In the genomic region with DNA sequence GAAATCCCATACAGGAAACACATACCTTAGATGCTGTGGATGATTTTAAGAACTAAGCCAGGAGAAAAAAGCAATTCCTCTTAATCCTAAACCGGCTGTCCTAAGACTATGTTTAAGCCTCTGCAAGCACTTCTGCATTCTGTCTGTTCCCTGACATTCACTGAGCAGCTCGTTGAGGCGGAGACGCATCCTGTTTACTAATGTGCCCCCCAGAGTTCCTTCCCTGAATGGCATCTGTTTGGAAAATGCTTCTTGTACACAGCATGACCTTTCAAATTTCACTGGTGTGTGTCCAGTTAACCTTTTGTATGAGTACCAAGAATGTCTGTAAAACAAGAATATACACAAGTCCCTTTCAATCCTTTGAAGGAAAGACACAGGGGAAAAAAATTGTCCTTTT, we compare ENCODE assay signal across 10 mouse cellular contexts.
A peak's percentile ranks its signal among the peaks of the same experiment; 100 is the strongest.
DNase-seq lines count a peak whose midpoint lies in the region; TF ChIP-seq lines count a peak whose summit lies in the region.
"Had no signal": no experiment of that assay in that cellular context is flagged by ENCODE, and none has a peak within 500 bp of the region (broad histone marks: within the 10 kb centered on the region; RNA-seq: fewer than 3 reads in every experiment).

No protein-coding gene starts in this region.

- H3K4me1 ChIP-seq in lung, adult 2 months (ENCODE audit: control insufficient read depth, insufficient read depth, low read length) = peaks cover 3% of the 10 kb centered on the region; the same call in 1 of the 2 replicates

- TF ChIP-seq CTCF in lung, adult 2 months (IDR thresholded peaks at IDR 0.05; ENCODE audit: insufficient read depth, low read length) = peak; percentile 17; the same call in 1 of the 2 replicates

- H3K4me3 ChIP-seq in lung, adult 2 months (replicated peaks; ENCODE audit: extremely low read depth, low read depth, low read length) = no peak overlapping the region

- DNase-seq in heart, adult 11 months = peak; percentile 92
- DNase-seq in heart, adult 9 months (ENCODE audit: low spot score in 2 of 2) = no peak
- DNase-seq in lung, adult 2 months = no peak
- DNase-seq in lung, postnatal 25 days (ENCODE audit: low spot score) = no peak
- DNase-seq in embryo, embryonic 10.5 days (ENCODE audit: low spot score) = peak; percentile 35
- DNase-seq in retina, postnatal 1 day = peak; percentile 51
- no peak for DNase-seq in ovary, adult 18-20 months (ENCODE audit: low spot score)
- DNase-seq: adrenal gland, postnatal 10 days; heart, postnatal 4 days; thymus, adult 18-20 months had no signal

- TF ChIP-seq POLR2A in lung, adult 2 months (IDR thresholded peaks at IDR 0.05; ENCODE audit: borderline replicate concordance, extremely low read depth, low read depth, low read length) = no peak

- 22% methylated on average over 4 of the region's 4 CpGs for WGBS in lung, adult 2 months

Comparison
In these comparisons a context has a peak if more than half of its experiments do, and no peak if none do; other contexts are left out.
1. DNase-seq: peak in heart, adult 11 months (single experiment), embryo, embryonic 10.5 days (single experiment) and retina, postnatal 1 day (single experiment); none in heart, adult 9 months (0 of 2), lung, adult 2 months (single experiment), lung, postnatal 25 days (single experiment) and ovary, adult 18-20 months (single experiment).